Mouse (Mus musculus) v-Abl transformed pro-B cells (cell line): Measurements from ENCODE around the gene Nr2f6.
"Not testable (repeated sequence)": the region's sequence is repeated elsewhere in the genome, so short reads cannot be mapped to it uniquely, and the experiment has no call there.

Experiments used
- in situ Hi-C, 2 experiments: fragments of 400-800 bp; cut with MboI; formaldehyde crosslinking; loops; one replicate each; pipeline ENCODE4 v1.15.1; 2025; ENCODE audit not compliant: unreplicated experiment in 2 of 2

The Nr2f6 gene

GRCm38 (mm10) chr8:71372427-71372826, 9.3 kb downstream of the Nr2f6 start:
- in situ Hi-C loops = loop anchor here (5.0 to 10.0 kb wide), 3 partner anchors 35 to 478 kb away; partner anchors contain the start of genes Ankle1 (in 2 of the 2), Rpl18a (in 1 of the 2) and Slc5a5 (in 1 of the 2)

GRCm38 (mm10) chr8:71371236-71371848, 10.4 kb downstream of the Nr2f6 start, which contains the start of gene Ocel1:
Gene Ocel1 (plus strand): TSS chr8:71371298.
- in situ Hi-C loops = loop anchor here (5.0 to 10.0 kb wide), 3 partner anchors 36 to 477 kb away; partner anchors contain the start of genes Ankle1 (in 2 of the 2), Rpl18a (in 1 of the 2) and Slc5a5 (in 1 of the 2)

- in situ Hi-C loops = loop anchor here (5.0 to 10.0 kb wide), 3 partner anchors 37 to 476 kb away; partner anchors contain the start of genes Ankle1 (in 2 of the 2), Rpl18a (in 1 of the 2) and Slc5a5 (in 1 of the 2)
Measured at GRCm38 (mm10) chr8:71370711-71371235, 11.0 kb downstream of the Nr2f6 start.

- in situ Hi-C loops = no loop called here
Measured at GRCm38 (mm10) chr8:71369040-71369718, 12.6 kb downstream of the Nr2f6 start.

GRCm38 (mm10) chr8:71368366-71368765, 13.4 kb downstream of the Nr2f6 start:
- in situ Hi-C loops = no loop called here

- in situ Hi-C loops = no loop called here
Measured at GRCm38 (mm10) chr8:71367529-71368176, 14.1 kb downstream of the Nr2f6 start.

- in situ Hi-C loops = no loop called here
Measured at GRCm38 (mm10) chr8:71366771-71367528, 14.8 kb downstream of the Nr2f6 start, which contains the start of gene Use1. Gene Use1 (plus strand): TSS chr8:71366848.

GRCm38 (mm10) chr8:71358026-71358425, 23.7 kb downstream of the Nr2f6 start:
- in situ Hi-C loops = no loop called here

GRCm38 (mm10) chr8:71351520-71351919, 30.2 kb downstream of the Nr2f6 start:
- in situ Hi-C loops = no loop called here

- in situ Hi-C loops = no loop called here
Measured at GRCm38 (mm10) chr8:71351117-71351516, 30.6 kb downstream of the Nr2f6 start.

GRCm38 (mm10) chr8:71346581-71346980, 35.2 kb downstream of the Nr2f6 start:
- in situ Hi-C loops = no loop called here

GRCm38 (mm10) chr8:71340625-71341024, 41.1 kb downstream of the Nr2f6 start:
- in situ Hi-C loops = no loop called here

- in situ Hi-C loops = not testable (repeated sequence)
Measured at GRCm38 (mm10) chr8:71337834-71338233, 43.9 kb downstream of the Nr2f6 start.

- in situ Hi-C loops = no loop called here
Measured at GRCm38 (mm10) chr8:71324848-71325247, 56.9 kb downstream of the Nr2f6 start.
